Mouse (Mus musculus): ENCODE measurements around the gene Cep104.

DNA sequence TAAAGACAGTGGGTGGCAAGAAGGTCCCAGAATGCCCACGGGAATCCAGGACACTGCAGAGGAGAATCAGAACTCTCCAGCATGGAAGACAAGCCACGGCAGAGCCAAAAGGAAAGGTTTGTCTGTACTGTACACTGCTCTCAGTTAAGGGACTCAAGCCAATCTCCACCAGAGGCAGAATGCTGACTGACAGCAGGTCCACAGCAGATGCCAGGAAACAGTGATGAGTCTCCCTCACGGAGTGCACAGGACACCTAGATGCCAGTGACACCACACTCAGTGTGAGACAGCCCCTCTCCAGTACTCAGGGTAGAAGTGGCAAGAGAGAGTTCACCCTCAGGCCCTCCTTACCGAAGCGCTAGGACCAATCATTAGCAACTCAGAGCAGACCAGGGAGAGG lies 8.3 kb upstream of the Cep104 start:
- no peak for TF ChIP-seq CTCF (IDR thresholded peaks at IDR 0.05; ENCODE audit: low read depth, low read length)
- no peak for TF ChIP-seq GATA1 (IDR thresholded peaks at IDR 0.05; ENCODE audit: borderline replicate concordance, low read length)
- TF ChIP-seq TAL1 (conservative IDR thresholded peaks at IDR 0.05; ENCODE audit: low read depth, low read length): no peak
- TF ChIP-seq GATA2 (IDR thresholded peaks at IDR 0.05; ENCODE audit: borderline replicate concordance, low read depth, low read length): no peak
